Mouse (Mus musculus): ENCODE results near the gene Cep128.
"Not testable (repeated sequence)": the region's sequence is repeated elsewhere in the genome, so short reads cannot be mapped to it uniquely, and the experiment has no call there.

The Cep128 gene

DNA sequence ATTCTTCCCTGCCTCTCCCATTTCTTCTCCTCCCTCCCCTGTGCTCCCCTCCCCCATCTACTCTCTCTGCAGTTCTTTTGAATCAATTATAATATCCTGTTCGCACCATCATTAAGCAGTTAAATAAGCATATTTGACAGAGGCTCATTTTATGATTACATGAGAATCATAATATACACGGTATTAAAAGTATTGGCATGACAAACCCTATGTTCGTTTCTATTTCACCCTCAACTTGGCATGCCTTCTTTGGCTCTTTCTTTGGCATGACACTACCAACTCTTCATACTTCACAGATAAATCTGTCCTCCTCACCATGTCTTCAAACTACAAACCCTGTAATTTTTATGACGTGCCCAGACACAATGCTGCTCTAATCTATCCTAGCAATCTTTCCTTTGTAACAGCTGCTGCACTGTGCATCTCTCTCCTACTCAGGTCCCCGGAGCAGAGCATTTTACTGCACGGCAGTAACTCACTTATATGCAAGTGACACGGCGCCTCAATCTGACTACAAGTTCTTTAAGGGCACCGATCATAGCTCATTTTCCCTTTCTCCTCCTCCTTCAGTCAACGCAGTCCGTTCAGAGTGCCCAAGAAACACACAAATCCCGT is 324.4 kb downstream of the Cep128 start:
- DNase-seq (ENCODE audit: low spot score) = no peak

DNA sequence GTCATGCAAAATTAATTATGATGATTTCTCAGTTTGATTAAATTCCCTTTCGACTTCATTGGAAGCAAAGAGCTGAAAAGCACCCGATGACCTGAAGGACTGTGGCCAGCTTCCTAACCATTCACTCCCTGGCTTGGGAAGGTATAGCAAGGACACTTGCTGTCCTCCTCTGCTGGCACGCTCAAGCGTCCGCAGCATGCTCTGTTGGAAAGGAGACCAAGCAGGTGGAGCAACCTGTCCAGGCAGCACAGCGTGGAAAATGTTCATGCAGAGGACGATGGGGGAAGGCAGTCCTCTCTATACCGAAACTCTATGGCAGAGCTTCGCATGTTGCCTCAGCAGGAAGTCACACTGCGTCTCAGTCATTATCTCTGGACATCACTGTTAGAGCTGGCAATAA is 327.3 kb downstream of the Cep128 start:
- DNase-seq (ENCODE audit: low spot score) = no peak

DNA sequence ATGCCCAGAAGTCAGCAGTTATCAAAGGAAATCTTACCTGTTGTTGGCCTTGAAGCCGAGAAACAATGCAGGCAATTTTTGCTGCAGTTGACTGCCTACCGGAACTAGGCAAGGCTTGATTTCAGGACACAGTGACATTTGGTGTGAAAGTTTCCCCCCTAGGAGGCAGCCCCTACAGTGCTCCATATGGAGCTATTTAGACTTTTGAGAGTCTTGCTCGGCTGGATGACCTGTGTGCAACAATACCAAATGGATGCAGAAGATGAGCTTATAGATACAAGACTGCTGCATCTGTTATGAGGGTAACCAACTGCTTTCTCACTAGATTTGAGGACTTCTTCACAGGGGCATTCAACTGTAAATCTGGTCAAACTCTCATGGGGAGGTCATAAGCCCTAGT is 331.9 kb downstream of the Cep128 start:
- no peak for DNase-seq (ENCODE audit: low spot score)

DNA sequence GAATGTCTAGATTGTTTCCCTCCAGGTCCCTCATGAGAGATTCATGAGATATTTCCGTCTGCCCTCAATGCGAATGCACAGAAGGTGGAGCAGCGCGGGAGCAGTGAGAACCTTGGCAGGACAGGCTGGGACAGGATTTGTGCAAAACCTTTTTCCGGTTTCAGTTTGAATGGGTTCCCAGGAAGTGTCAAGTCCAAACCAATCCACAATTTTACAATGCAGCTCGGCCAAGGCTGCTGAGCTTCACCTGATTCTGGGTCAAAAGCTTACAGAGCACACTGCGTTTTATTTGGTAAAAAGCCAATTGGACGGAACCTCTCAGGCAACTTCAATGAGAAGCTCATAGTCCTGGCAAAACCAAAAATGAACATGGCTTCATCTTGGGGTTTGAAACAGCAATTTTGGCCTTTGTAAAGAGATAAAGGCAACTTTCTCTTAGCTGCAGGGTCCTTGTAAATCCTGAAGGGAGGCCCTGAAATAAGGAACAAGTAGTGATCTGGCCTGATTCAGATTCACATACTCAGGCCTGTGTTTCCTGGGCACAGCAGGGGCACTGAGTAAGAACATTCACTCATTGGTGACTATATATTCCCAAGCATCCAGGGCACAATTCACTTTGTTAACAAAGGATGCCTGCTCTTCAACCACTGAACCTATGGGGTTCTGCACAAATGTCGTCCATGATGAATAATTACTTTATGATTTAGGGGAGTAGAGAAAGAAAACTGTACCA is 333.4 kb downstream of the Cep128 start:
- DNase-seq (ENCODE audit: low spot score) = peak; percentile 18

DNA sequence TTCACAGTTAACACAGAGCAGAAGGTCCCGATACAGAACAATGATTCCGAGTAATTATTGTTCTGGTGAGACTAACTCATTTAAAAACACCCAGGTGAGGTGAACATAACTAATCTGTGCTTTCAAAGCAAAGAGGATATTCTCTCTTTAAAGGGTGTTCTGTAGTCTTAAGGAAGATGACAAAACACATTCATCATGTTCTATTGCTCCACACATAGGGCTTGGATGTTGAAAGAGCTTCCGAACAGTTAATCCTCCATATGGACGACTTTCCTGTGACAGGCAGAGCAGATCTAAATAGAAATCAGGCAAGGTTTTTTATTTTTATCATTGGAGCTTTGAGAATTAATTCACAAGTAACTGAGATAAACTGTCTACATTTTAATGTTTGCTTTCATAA is 342.8 kb downstream of the Cep128 start:
- no peak for DNase-seq (ENCODE audit: low spot score)

DNA sequence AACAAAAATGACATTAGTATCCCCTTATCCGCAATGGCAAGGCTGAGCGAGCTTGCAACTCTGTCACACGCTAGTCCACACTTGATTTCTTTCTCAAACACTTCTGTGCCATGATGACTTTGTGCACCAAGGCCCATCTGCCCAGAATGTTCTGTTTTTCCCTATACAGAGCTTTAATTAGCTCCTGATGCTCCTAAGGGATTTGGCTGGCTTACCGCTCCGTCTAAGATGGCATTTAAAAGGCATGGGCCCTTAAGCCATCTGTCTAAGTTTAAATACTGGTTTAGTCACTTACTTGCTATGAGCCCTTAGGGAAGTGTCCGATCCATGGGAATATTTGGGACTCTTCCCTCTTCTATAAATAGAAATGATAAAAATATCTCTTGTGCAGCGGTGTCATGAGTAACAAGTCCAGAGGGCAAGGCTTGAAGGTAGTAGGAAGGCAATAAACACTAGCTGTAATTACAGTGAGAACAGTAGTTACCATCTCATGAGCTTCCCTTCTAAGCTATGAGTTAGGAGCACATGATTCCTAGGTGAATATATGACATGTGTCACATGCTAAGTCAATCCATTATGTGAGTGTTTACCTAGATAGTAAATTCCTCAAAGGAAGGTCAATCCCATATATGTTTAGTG is 343.8 kb downstream of the Cep128 start:
- no peak for DNase-seq (ENCODE audit: low spot score)

DNA sequence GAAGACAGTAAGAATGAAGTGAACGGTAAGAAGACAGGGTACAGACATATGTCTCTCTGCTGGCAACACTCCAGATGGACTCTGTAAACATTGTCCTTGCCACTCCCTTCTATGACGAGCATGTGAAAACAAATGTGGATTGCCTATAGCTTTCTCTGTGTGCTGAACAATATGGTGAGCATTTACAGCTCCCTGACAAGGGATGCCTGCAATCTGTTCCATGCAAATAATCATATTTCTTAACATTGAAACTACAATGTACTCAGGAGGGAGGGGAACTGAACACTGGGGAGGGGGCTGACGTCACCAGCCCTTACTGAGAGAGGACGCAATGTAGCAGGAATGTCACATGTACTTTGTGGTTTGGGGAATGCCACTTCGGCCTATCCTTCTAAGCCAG is 355.1 kb downstream of the Cep128 start:
- DNase-seq (ENCODE audit: low spot score) = no peak

DNA sequence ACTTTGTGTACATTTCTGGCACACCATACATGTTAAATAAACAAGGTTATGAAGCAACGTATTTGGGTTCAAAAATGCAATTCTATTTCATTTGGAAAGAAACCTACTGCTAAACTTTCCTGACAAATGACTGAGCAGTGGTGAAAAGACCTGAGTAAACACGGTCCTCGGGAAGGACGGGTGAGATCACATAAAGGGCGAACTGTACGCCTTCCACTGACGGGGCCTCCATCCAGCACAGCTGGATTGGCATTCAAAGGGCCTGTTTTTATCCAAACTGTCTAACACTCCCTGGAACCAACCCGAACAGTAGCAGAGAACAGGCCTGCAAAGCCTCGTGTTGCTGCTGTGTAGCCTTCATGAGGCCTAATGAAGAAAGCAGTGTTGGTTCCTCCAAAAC is 356.5 kb downstream of the Cep128 start:
- DNase-seq (ENCODE audit: low spot score) = no peak

DNA sequence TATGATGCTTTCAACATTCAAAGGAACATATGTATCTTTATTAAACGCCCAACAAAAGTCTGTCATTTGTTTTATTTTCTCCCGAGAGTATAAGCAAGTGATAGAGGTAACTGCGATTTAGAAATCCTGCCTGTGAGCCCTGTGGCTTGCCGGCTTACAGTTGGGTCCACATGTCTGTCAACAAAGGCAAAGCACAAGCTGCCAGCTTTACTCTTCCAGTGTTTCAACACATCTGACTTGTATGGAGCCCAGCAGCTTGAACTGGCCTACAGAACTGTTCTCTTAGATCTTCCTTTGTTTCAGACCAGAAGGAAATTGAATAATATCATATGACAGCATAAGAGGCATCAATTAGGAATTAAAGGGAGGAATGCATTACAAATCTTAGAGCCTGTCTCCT is 357.1 kb downstream of the Cep128 start:
- DNase-seq (ENCODE audit: low spot score) = no peak

DNA sequence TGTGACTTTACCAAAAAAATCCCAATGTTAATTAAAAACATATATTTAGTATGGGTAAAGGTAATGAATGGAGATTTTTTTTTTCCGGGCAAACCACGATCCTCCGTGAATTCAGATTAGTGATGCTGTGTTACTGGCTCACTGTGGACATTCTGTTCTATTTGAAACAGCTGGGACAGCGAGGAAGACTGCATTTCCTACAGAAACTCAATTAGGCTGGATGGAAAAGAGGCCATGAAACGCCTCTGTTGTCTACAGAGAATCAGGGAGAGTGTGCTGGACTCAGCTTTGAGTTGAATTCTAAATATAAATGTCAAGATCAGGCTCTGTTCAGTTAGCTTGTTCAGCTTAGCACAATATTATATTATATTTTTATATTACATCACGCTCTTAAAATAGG is 369.1 kb downstream of the Cep128 start:
- DNase-seq (ENCODE audit: low spot score) = no peak

DNA sequence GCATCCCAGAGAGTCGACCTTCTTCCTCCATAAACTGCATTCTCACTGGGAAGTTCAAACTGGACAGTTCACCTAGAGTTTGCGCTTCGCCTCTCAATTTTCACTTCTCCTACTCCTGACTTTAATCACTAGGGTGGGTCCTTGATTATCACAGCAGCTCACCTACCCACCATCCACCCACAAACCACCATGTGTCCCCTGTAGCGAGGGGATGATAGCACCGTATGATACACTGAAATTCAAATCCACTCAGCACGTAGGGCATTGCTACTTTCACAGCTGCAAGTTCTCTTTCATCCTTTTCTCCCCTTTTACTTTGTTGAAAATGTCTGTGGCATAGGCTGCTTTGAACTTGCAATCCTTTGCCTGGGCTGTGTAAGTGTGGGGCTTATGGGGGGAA is 371.2 kb downstream of the Cep128 start:
- DNase-seq (ENCODE audit: low spot score) = no peak

DNA sequence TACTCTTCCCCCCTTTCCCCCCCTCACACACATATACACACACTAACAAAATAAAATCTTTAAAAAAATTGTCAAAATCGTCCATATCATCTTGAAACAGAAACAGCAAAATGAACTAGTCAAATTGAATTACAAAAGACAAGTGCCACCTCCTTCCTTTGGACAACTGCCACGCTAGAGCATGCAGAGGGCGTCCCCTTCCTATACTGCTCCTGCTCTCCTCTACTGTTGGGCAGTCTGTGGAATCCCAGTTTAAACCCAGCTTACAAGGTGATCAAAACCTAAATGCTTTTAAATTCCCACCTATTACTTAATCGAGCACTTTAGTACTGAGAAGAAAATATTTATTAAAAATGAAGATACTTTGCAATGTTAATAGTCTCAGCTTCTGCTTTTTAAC is 372.0 kb downstream of the Cep128 start:
- no peak for DNase-seq (ENCODE audit: low spot score)

DNA sequence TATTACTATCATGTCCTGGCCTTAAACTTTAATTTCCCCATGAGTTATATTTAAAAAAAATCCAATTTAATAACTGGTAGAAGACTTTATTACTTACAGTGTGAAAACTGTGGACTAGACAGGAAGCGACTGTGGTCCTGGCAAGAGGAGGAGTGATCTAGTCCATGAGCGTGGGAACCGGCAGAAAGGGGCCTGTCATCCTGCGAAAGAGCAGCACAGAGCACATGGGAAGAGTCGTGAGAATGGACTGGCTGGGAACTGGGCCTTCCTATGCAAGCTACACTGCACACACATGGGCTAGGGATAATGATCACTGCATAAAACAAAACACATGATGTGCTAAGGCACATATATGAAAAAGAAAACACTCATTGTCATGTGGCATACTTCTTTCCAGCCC is 375.5 kb downstream of the Cep128 start:
- no peak for DNase-seq (ENCODE audit: low spot score)

DNA sequence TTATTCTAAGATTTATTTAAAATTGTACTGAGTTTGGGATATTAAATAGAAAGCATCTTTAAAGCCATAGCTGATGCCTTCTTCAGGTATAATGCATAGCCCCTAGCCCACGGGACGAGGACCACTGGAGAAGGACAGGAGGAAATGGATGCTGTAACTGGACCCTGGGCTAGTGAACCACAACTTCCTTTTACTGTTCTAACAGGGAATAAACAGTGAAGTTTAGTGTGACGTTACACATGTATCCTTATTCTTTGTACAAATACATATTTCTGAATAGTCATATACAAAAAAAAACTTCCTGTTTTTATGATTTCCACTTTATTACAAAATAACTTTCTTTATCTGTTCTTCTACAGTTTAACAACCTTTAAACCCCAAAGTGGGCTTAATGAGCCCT is 376.0 kb downstream of the Cep128 start:
- DNase-seq (ENCODE audit: low spot score) = no peak

DNA sequence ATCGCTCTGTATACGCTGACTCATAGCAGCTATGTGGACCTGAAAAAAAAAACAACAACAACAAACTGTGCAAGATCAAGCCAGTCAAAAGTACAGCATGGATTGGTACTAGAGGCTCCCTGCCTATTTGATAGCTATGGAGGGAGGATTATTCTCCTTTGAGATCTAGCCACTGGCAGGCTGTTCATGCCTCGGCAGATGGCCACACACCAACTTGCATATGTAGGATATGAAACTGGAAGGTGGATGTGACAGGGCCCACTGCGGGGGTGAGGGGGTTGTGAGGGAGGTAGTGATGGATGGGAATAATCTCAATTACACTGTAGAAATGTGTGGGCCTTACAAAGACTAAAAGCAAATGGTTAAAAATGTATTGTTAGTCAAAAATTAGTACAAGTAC is 386.7 kb downstream of the Cep128 start:
- DNase-seq (ENCODE audit: low spot score) = no peak

DNA sequence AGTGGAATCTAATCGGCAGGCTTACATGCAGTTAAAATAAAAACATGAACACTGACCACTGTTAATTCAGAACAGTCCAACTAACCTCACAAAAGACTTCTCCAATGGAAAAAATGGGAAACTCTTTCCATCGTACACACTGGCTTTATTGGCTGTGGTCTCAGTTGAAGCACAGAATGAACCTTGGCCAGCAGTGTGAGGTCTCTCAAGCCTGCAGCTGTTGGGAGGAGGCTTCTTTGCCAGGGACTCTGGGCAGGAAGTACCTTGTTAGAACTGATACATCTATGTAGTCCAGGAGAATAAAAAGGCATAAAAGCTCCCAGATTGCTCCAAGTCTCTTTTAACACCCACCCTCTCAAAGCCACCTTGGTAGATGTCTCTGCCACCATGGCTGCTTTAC is 390.9 kb downstream of the Cep128 start:
- no peak for DNase-seq (ENCODE audit: low spot score)

DNA sequence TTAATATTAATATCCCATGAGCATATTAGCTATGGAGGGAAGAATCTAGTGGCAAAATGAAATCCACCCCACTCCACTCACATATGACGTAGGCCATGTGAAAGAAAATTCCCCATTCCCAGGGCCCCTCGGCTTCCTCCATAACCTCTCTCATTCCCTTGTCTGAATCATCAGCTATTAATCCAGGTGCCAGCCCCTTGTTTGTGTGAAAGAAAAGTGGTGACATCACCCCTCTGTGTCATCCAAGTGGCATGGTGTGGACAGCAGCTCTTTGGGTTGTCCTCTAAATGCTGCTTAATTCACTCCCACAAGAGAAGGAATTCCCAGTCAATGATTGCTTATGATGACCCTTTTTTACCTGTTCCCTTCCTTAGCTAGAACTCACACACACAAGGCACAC is 396.4 kb downstream of the Cep128 start:
- DNase-seq (ENCODE audit: low spot score) = no peak

DNA sequence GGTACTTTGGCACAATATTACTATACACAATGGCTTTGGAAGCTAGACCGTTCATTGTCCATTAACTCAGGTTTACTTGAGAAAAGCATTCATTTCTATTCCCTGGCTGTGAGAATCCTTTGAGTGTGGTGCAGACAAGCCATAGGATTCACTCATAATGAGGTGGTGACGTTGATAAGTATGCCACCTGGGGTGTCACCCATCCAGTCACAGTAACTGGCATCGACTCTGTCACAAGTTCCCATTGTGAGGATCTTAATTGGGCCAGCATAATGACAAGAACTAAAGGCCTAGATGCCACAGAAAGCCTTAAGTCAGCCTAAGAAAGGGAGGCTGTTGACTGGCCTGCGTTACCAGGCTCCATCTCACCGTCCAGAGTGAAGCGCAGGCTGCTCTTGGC is 396.9 kb downstream of the Cep128 start:
- DNase-seq (ENCODE audit: low spot score) = no peak

DNA sequence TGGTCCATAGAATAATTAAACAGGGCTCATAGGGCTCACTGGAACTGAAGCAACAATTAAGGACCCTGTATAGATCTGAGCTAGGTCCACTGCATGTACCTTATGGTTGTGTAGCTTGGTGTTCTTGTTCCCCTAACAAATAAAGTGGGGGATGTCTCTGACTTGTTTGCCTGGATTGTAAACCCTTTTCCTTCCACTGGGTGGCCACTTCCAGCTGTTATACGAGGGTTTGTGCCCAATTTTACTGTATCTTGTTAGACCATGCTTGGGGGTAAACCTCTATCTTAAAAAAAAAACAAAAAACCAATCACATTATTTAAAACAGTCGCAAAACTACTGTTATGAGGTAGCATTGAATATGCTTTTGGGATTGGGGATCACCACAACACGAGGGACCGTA is 402.2 kb downstream of the Cep128 start:
- DNase-seq (ENCODE audit: low spot score) = no peak

DNA sequence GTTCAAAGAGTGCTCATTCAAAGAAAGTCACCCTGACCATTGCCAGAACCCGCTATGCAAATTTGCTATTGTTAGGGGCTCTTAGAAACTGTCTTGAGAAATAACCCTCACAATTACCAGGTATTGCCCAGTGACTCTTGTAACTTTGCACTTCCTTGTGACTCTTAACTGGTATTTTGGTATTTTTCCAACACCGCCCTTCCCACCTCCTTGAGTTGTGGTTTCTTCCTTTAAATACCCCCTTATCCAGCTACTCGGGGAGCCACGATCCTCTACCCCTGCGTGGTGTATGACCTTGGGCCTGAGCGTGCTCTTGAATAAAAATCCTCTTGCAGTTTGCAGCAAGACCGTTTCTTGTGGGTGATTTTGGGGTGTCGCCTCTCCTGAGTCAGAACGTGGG is 407.8 kb downstream of the Cep128 start:
- DNase-seq (ENCODE audit: low spot score) = not testable (repeated sequence)

DNA sequence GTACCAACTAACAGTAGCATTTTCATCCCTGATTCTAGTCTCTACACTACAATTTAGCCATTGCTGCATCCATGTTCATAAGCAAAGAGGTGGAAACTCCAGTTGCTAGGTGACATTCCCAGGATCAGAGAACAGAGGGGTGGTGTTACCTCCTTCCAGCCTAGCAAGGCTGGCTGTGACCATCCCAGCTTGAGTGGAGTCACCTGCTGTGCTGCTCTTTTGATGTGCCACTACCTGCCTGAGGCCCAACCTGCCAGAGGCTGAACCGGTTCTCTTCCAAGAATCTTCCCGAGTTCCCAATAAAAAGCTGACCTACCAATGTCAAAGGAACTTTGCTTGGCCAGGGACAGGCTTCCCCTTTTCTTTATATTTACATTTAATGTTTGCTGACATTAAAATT is 408.8 kb downstream of the Cep128 start:
- no peak for DNase-seq (ENCODE audit: low spot score)

DNA sequence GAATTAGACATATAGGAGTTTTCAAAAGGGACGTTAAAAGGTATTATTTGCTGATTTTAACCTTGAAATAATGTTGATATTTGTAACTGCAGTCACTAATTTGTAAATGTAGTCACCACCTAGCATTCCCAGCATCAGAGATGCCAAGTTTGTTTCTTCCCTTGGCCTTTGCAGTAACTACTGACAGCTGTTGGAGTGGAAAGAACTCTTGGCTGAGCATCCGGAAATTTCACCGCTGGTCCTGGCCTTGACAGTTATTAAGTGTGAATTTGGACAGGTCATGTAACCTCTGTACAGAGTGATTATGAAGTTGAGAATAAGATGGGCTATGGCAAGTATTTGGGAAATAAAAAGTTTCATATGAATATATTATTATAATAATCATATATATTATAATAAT is 413.1 kb downstream of the Cep128 start:
- no peak for DNase-seq (ENCODE audit: low spot score)

DNA sequence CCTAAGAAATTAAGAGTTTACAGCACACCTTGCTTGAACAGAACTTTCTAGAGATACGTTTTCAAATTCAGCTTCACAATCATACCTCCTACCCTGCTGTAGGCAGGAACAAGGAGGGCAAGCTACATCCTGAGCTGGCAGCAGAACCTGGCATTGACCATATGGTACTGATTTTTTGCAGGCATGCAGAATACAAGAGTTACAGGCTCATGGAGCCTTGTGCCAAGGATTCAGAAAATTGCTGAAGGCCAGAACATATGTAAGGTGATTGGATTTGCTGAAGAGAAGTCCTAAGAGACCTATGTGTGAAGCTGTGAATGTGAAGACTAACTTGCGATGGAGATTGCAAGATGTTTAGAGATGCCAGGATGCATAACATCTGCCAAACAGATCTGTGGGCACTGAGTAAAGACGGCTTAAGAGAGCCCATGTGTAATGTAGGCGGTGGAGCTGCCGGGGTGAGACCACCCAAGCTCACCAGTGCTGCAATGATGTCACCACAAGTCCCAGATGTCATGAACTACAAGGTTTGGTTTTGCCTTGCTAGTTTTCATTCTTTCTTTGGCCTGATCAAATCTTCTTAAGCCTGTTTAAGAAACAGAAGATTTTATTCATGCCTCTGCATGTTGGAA is 422.7 kb downstream of the Cep128 start:
- DNase-seq (ENCODE audit: low spot score) = no peak
